Mouse (Mus musculus) T-helper 17 cell (primary cell): ENCODE results near the gene Glb1.
"Not testable (repeated sequence)": the region's sequence is repeated elsewhere in the genome, so short reads cannot be mapped to it uniquely, and the experiment has no call there.

Source experiments
- in situ Hi-C, 2 experiments: fragments of 300-600 bp; cut with MboI, MseI; formaldehyde crosslinking; loops; 1 replicate in 1 of 2; 2 replicates in 1 of 2; pipeline ENCODE4 v1.15.1; 2025; ENCODE audit warnings: high pct_unique_total_duplicates in 2 of 2

Glb1 gene

GRCm38 (mm10) chr9:114496469-114496868 is 95.6 kb downstream of the Glb1 start:
- in situ Hi-C loops, result loop anchor here (5.0 to 25.0 kb wide), 3 partner anchors 79 to 1641 kb away; no protein-coding TSS in a partner anchor

GRCm38 (mm10) chr9:114498218-114498617 is 97.3 kb downstream of the Glb1 start:
- in situ Hi-C loops, result loop anchor here (5.0 to 25.0 kb wide), 3 partner anchors 81 to 1639 kb away; no protein-coding TSS in a partner anchor

GRCm38 (mm10) chr9:114499783-114500515 is 99.1 kb downstream of the Glb1 start:
- in situ Hi-C loops, result loop anchor here (5.0 to 25.0 kb wide), 4 partner anchors 82 to 1637 kb away; no protein-coding TSS in a partner anchor

- in situ Hi-C loops, result loop anchor here (5.0 kb wide), 2 partner anchors 81 to 84 kb away; no protein-coding TSS in a partner anchor
These were observed 100.2 kb downstream of the Glb1 start for GRCm38 (mm10) chr9:114501111-114501510.

GRCm38 (mm10) chr9:114501913-114502312 is 101.0 kb downstream of the Glb1 start:
- in situ Hi-C loops, result loop anchor here (5.0 kb wide), 2 partner anchors 80 to 85 kb away; no protein-coding TSS in a partner anchor

GRCm38 (mm10) chr9:114502711-114503427 is 102.0 kb downstream of the Glb1 start:
- in situ Hi-C loops, result loop anchor here (5.0 kb wide), 2 partner anchors 79 to 86 kb away; no protein-coding TSS in a partner anchor

- in situ Hi-C loops, result loop anchor here (5.0 kb wide), 2 partner anchors 77 to 88 kb away; no protein-coding TSS in a partner anchor
These were observed 103.9 kb downstream of the Glb1 start, which contains the start of gene Ccr4 for GRCm38 (mm10) chr9:114504816-114505215. Gene Ccr4, minus strand, starts transcription at chr9:114504916.

GRCm38 (mm10) chr9:114506564-114506963 is 105.7 kb downstream of the Glb1 start:
- in situ Hi-C loops, result no loop called here

GRCm38 (mm10) chr9:114507421-114507820 is 106.5 kb downstream of the Glb1 start:
- in situ Hi-C loops, result no loop called here

- in situ Hi-C loops, result loop anchor here in 1 of 2 experiments (10.0 kb wide), 1 partner anchor 1075 kb away; no protein-coding TSS in a partner anchor
These were observed 108.9 kb downstream of the Glb1 start for GRCm38 (mm10) chr9:114509785-114510184.

GRCm38 (mm10) chr9:114512831-114513230 is 112.0 kb downstream of the Glb1 start:
- in situ Hi-C loops, result loop anchor here in 1 of 2 experiments (10.0 kb wide), 1 partner anchor 1078 kb away; no protein-coding TSS in a partner anchor

- in situ Hi-C loops, result loop anchor here in 1 of 2 experiments (10.0 kb wide), 1 partner anchor 1081 kb away; no protein-coding TSS in a partner anchor
These were observed 114.5 kb downstream of the Glb1 start, which contains the start of gene C130032M10Rik for GRCm38 (mm10) chr9:114515364-114515763. Gene C130032M10Rik, plus strand, starts transcription at chr9:114515697.

- in situ Hi-C loops, result loop anchor here in 1 of 2 experiments (10.0 kb wide), 1 partner anchor 1083 kb away; no protein-coding TSS in a partner anchor
These were observed 117.1 kb downstream of the Glb1 start for GRCm38 (mm10) chr9:114517924-114518497.

- in situ Hi-C loops, result loop anchor here in 1 of 2 experiments (10.0 kb wide), 1 partner anchor 1084 kb away; no protein-coding TSS in a partner anchor
These were observed 118.1 kb downstream of the Glb1 start for GRCm38 (mm10) chr9:114518812-114519477.

GRCm38 (mm10) chr9:114520529-114520928 is 119.7 kb downstream of the Glb1 start:
- in situ Hi-C loops, result not testable (repeated sequence)

- in situ Hi-C loops, result no loop called here
These were observed 121.2 kb downstream of the Glb1 start for GRCm38 (mm10) chr9:114522041-114522440.

- in situ Hi-C loops, result no loop called here
These were observed 121.6 kb downstream of the Glb1 start for GRCm38 (mm10) chr9:114522501-114522900.
